Comparison of ENCODE assay signal across 26 mouse cellular contexts in genomic region chr1:161491766-161492165, GRCm38 (mm10). TPM values are rescaled to one million over a fixed set of nuclear protein-coding genes. Genes with fewer than 3 reads are reported as not detected.
DNase-seq lines count a peak whose midpoint lies in the region; ATAC-seq lines count a peak whose summit lies in the region.
"Had no signal": no experiment of that assay in that cellular context is flagged by ENCODE, and none has a peak within 500 bp of the region (broad histone marks: within the 10 kb centered on the region; RNA-seq: fewer than 3 reads in every experiment).

No protein-coding gene starts in this region.

- H3K4me1 ChIP-seq in kidney, embryonic 15.5 days = peaks cover 14% of the 10 kb centered on the region
- H3K4me1 ChIP-seq: embryonic facial prominence, embryonic 12.5 days; heart, embryonic 10.5 days; hindbrain, embryonic 13.5 days; neural tube, embryonic 13.5 days; stomach, embryonic 15.5 days had no signal

- no peak overlapping the region for H3K27ac ChIP-seq in kidney, embryonic 15.5 days
- H3K27ac ChIP-seq: embryonic facial prominence, embryonic 12.5 days; heart, embryonic 10.5 days; hindbrain, embryonic 13.5 days; neural tube, embryonic 13.5 days; stomach, embryonic 15.5 days had no signal

- DNase-seq in cerebellum, adult 11-12 months = no peak
- DNase-seq in layer of hippocampus, adult 9-11 months = peak; percentile 29
- DNase-seq in layer of hippocampus, postnatal 10 days (ENCODE audit: low spot score in 2 of 2) = no peak
- DNase-seq in brain, adult 2 months (ENCODE audit: low read depth, low spot score) = peak; percentile 87
- DNase-seq in left cerebral cortex, postnatal 36 days (ENCODE audit: low spot score in 2 of 2) = peak; percentile 31 to 41
- no peak for DNase-seq in ovary, postnatal 14 days (ENCODE audit: low spot score)
- DNase-seq: adrenal gland, adult 2 months; forebrain, postnatal 0 days; gastrocnemius, postnatal 36 days; heart, postnatal 10 days; kidney, adult 9 months; liver; lung, adult 2 months; lung, postnatal 4 days had no signal

- intact Hi-C loops in left cerebral cortex, postnatal 36 days (cut with DNase I) = no loop called here

- H3K4me2 ChIP-seq in kidney, embryonic 15.5 days = no peak overlapping the region
- H3K4me2 ChIP-seq: embryonic facial prominence, embryonic 12.5 days; hindbrain, embryonic 13.5 days; midbrain, embryonic 11.5 days; neural tube, embryonic 13.5 days; stomach, embryonic 15.5 days had no signal

- no peaks in the 10 kb centered on the region for H3K27me3 ChIP-seq in kidney, embryonic 15.5 days
- H3K27me3 ChIP-seq: embryonic facial prominence, embryonic 12.5 days; hindbrain, embryonic 13.5 days; neural tube, embryonic 13.5 days; stomach, embryonic 15.5 days had no signal

- H3K36me3 ChIP-seq in kidney, embryonic 15.5 days = no peaks in the 10 kb centered on the region
- H3K36me3 ChIP-seq: embryonic facial prominence, embryonic 12.5 days; heart, embryonic 10.5 days; hindbrain, embryonic 13.5 days; neural tube, embryonic 13.5 days; stomach, embryonic 15.5 days had no signal

- WGBS in kidney, embryonic 15.5 days = 85% methylated on average over 7 of the region's 7 CpGs

- H3K9ac ChIP-seq in kidney, embryonic 15.5 days = no peak overlapping the region
- H3K9ac ChIP-seq: embryonic facial prominence, embryonic 12.5 days; forebrain, postnatal 0 days; hindbrain, embryonic 13.5 days; neural tube, embryonic 13.5 days; stomach, embryonic 15.5 days had no signal

- ATAC-seq in cerebellum, adult (ENCODE audit: insufficient number of reproducible peaks, low FRiP score, low TSS enrichment) = 0 out of 2 replicates have a peak, but pooled peaks have one; percentile 20
- ATAC-seq in kidney, embryonic 15.5 days (replicated peaks; ENCODE audit: low FRiP score) = no peak
- ATAC-seq: forebrain, postnatal 0 days had no signal

- H3K9me3 ChIP-seq in kidney, embryonic 15.5 days (replicated peaks) = no peaks in the 10 kb centered on the region
- H3K9me3 ChIP-seq: embryonic facial prominence, embryonic 12.5 days; heart, embryonic 10.5 days; hindbrain, embryonic 13.5 days; neural tube, embryonic 13.5 days; stomach, embryonic 15.5 days had no signal

- no peak overlapping the region for H3K4me3 ChIP-seq in kidney, embryonic 15.5 days (replicated peaks)
- H3K4me3 ChIP-seq: embryonic facial prominence, embryonic 12.5 days; heart, embryonic 10.5 days; hindbrain, embryonic 13.5 days; neural tube, embryonic 13.5 days; stomach, embryonic 15.5 days had no signal

RNA-seq across cellular contexts. Expression of gene Tnfsf18, which starts 2.7 kb away (rescaled TPM):
- total RNA-seq in layer of hippocampus, postnatal 10 days (2021) = not detected
- not detected for total RNA-seq in left cerebral cortex, postnatal 36 days (2021)
- 0.17 TPM in 1 of 2 replicates, not detected in the other for polyA plus RNA-seq in kidney, embryonic 15.5 days (2015; fragmentation: Nextera tagmentation; extraction: Ambion mirVana)
- total RNA-seq: adrenal gland, adult 2 months; gastrocnemius, postnatal 36 days; heart, postnatal 10 days; left cerebral cortex, adult 8-10 months had no signal
- polyA plus RNA-seq: adrenal gland, adult 2 months; cortical plate, adult 2 months; embryonic facial prominence, embryonic 12.5 days; forebrain, postnatal 0 days; heart, embryonic 10.5 days; hindbrain, embryonic 13.5 days; intestine, embryonic 14.5 days; large intestine, adult 2 months; lung, adult 2 months; neural tube, embryonic 13.5 days had no signal

Comparison
In these comparisons a context has a peak if more than half of its experiments do, and no peak if none do; other contexts are left out.
1. DNase-seq: peak in layer of hippocampus, adult 9-11 months (single experiment), brain, adult 2 months (single experiment) and left cerebral cortex, postnatal 36 days (2 of 2); none in cerebellum, adult 11-12 months (single experiment), layer of hippocampus, postnatal 10 days (0 of 2) and ovary, postnatal 14 days (single experiment).